Comparison of ENCODE assay signal across 28 mouse cellular contexts in genomic region chr12:59052470-59052869, GRCm38 (mm10). TPM values are rescaled to one million over a fixed set of nuclear protein-coding genes. Genes with fewer than 3 reads are reported as not detected.
DNase-seq lines count a peak whose midpoint lies in the region; ATAC-seq and TF ChIP-seq lines count a peak whose summit lies in the region.
"Had no signal": no experiment of that assay in that cellular context is flagged by ENCODE, and none has a peak within 500 bp of the region (broad histone marks: within the 10 kb centered on the region; RNA-seq: fewer than 3 reads in every experiment).

No protein-coding gene starts in this region.

- peak; percentile 57 for ATAC-seq in common myeloid progenitor, adult 5-6 weeks (replicated peaks; ENCODE audit: low read depth, poor library complexity, severe bottlenecking)
- ATAC-seq: activated CD4-positive, CD25-positive, alpha-beta regulatory T cell, adult 4 months; CD4-positive, CD25-positive, alpha-beta regulatory T cell, adult 4 months; forebrain, embryonic 14.5 days; forebrain, embryonic 16.5 days; Patski had no signal

- no peak for TF ChIP-seq CTCF in MEL (IDR thresholded peaks at IDR 0.05 in 2 of 3, conservative IDR thresholded peaks at IDR 0.05 in 1 of 3; ENCODE audit: control insufficient read depth in 1 of 3, insufficient read depth in 1 of 3, low read depth in 2 of 3, low read length in 3 of 3, poor library complexity in 1 of 3, severe bottlenecking in 1 of 3)

- DNase-seq in 416B (ENCODE audit: low read depth) (peak; percentile 39), MEL (ENCODE audit: low read depth, low spot score) (peak; percentile 84)
- no peak for DNase-seq in gastrocnemius, adult 8-10 months (ENCODE audit: low spot score in 2 of 2)
- no peak for DNase-seq in right cerebral cortex, postnatal 4 days
- no peak for DNase-seq in right cerebral cortex, postnatal 14 days
- DNase-seq: adrenal gland, adult 8-10 months; adrenal gland, postnatal 14 days; adrenal gland, postnatal 36 days; B cell, adult 2 months; cerebellum, adult 11-12 months; cerebellum, adult 2 months; cerebellum, adult 9-10 months; cerebellum, postnatal 10 days; cerebellum, postnatal 25 days; embryo, embryonic 11 days had no signal

- H3K27me3 ChIP-seq in MEL (ENCODE audit: control insufficient read depth in 1 of 2, insufficient read depth in 2 of 2, low read length in 2 of 2) = no peaks in the 10 kb centered on the region
- H3K27me3 ChIP-seq: CH12.LX; embryonic facial prominence, embryonic 13.5 days; embryonic facial prominence, embryonic 15.5 days; forebrain, embryonic 12.5 days; Patski had no signal

- H3K9ac ChIP-seq in MEL (ENCODE audit: control insufficient read depth, low read depth, low read length, poor library complexity, severe bottlenecking) = no peak overlapping the region
- H3K9ac ChIP-seq: embryonic facial prominence, embryonic 13.5 days; embryonic facial prominence, embryonic 15.5 days; forebrain, embryonic 12.5 days had no signal

- peak; percentile 74 to 79 for TF ChIP-seq EP300 in MEL (IDR thresholded peaks at IDR 0.05; ENCODE audit: low read depth in 1 of 2, low read length in 2 of 2)

- H3K4me1 ChIP-seq in MEL (ENCODE audit: control insufficient read depth in 1 of 2, insufficient read depth in 2 of 2, low read length in 2 of 2) = peaks cover 53 to 62% of the 10 kb centered on the region in 2 experiments
- H3K4me1 ChIP-seq: embryonic facial prominence, embryonic 13.5 days; embryonic facial prominence, embryonic 15.5 days; forebrain, embryonic 10.5 days; forebrain, embryonic 12.5 days had no signal

- H3K36me3 ChIP-seq in MEL (ENCODE audit: control insufficient read depth in 1 of 2, insufficient read depth in 2 of 2, low read length in 2 of 2) = peaks cover 16 to 85% of the 10 kb centered on the region in 2 experiments

- peak overlapping the region; percentile 48 for H3K27ac ChIP-seq in MEL (ENCODE audit: control insufficient read depth, low read depth, low read length)
- H3K27ac ChIP-seq: embryonic facial prominence, embryonic 13.5 days; embryonic facial prominence, embryonic 15.5 days; forebrain, embryonic 10.5 days; forebrain, embryonic 12.5 days had no signal

- peaks cover 28% of the 10 kb centered on the region for H3K79me2 ChIP-seq in MEL (ENCODE audit: control insufficient read depth, insufficient read depth, low read length, poor library complexity)

- no peak for TF ChIP-seq RAD21 in MEL (IDR thresholded peaks at IDR 0.05; ENCODE audit: low read depth, low read length)

- TF ChIP-seq POLR2A in MEL (IDR thresholded peaks at IDR 0.05; ENCODE audit: control insufficient read depth in 1 of 2, insufficient read depth in 1 of 2, low read depth in 1 of 2, low read length in 2 of 2, poor library complexity in 1 of 2) = no peak

- H3K4me3 ChIP-seq in MEL (ENCODE audit: control insufficient read depth in 1 of 2, insufficient read depth in 1 of 2, low read depth in 2 of 2, low read length in 2 of 2) = no peak overlapping the region
- H3K4me3 ChIP-seq: embryonic facial prominence, embryonic 13.5 days; embryonic facial prominence, embryonic 15.5 days; erythroblast, embryonic 14.5 days; forebrain, embryonic 10.5 days; forebrain, embryonic 12.5 days had no signal

- H3K9me3 ChIP-seq in MEL (replicated peaks; ENCODE audit: insufficient read depth, low read length) = no peaks in the 10 kb centered on the region
- H3K9me3 ChIP-seq: embryonic facial prominence, embryonic 13.5 days; embryonic facial prominence, embryonic 15.5 days; forebrain, embryonic 10.5 days; forebrain, embryonic 12.5 days; G1E had no signal

TF ChIP-seq in MEL, 35 proteins besides CTCF, POLR2A, EP300 and RAD21:
- TF ChIP-seq UBTF (IDR thresholded peaks at IDR 0.05; ENCODE audit: borderline replicate concordance, insufficient read depth, low read depth, low read length) (no peak), GATA1 (IDR thresholded peaks at IDR 0.05; ENCODE audit: low read depth, low read length) (peak; percentile 73), TCF12 (IDR thresholded peaks at IDR 0.05; ENCODE audit: low read depth, low read length) (peak; percentile 44; the same call in 1 of the 2 replicates), NELFE (IDR thresholded peaks at IDR 0.05; ENCODE audit: low read depth, low read length) (no peak), USF1 (IDR thresholded peaks at IDR 0.05; ENCODE audit: low read depth, low read length) (no peak), ETS1 (IDR thresholded peaks at IDR 0.05; ENCODE audit: low read depth, low read length) (peak; percentile 77), TBP (IDR thresholded peaks at IDR 0.05; ENCODE audit: low read depth, low read length) (no peak), ELF1 (IDR thresholded peaks at IDR 0.05; ENCODE audit: low read depth, low read length) (no peak), TAL1 (IDR thresholded peaks at IDR 0.05; ENCODE audit: low read length) (peak; percentile 58), MXI1 (IDR thresholded peaks at IDR 0.05; ENCODE audit: low read depth, low read length) (no peak), MYC (IDR thresholded peaks at IDR 0.05; ENCODE audit: low read depth, low read length) (no peak), ZMIZ1 (IDR thresholded peaks at IDR 0.05; ENCODE audit: low read depth, low read length) (no peak), CHD2 (IDR thresholded peaks at IDR 0.05; ENCODE audit: low read length) (no peak), MEF2A (IDR thresholded peaks at IDR 0.05; ENCODE audit: extremely low read depth, insufficient replicate concordance, low read depth, low read length, poor library complexity, severe bottlenecking) (no peak), SIN3A (IDR thresholded peaks at IDR 0.05; ENCODE audit: low read length) (0 out of 2 replicates have a peak, but pooled peaks have one; percentile 26), HCFC1 (IDR thresholded peaks at IDR 0.05; ENCODE audit: low read depth, low read length) (no peak), RCOR1 (IDR thresholded peaks at IDR 0.05; ENCODE audit: low read depth, low read length) (0 out of 2 replicates have a peak, but pooled peaks have one; percentile 28)
TF ChIP-seq in MEL: peak in this region for 6.

RNA-seq across cellular contexts. Expression of gene Trappc6b, which starts 8.8 kb away (rescaled TPM):
- total RNA-seq in MEL (2012; rRNA removed) = 45.9 and 48.1 TPM in 2 replicates
- 10 to 100 TPM in 1 of 2 experiments, not detected in 1; 75.3 TPM for polyA plus RNA-seq in MEL (2012; ENCODE audit: insufficient read depth in 1 of 2, insufficient read length in 2 of 2, low read depth in 1 of 2, low replicate concordance in 2 of 2, missing spikeins in 1 of 2)
- total RNA-seq in common myeloid progenitor, adult 5-6 weeks (2017) = 53.2 and 63.2 TPM in 2 replicates
- 10 to 100 TPM; 47.6 to 70.5 (median 62.1) TPM for total RNA-seq in gastrocnemius, adult 8-10 months (2022)

RNA-seq across cellular contexts. Expression of gene Pnn, which starts 14.2 kb away (rescaled TPM):
- total RNA-seq in MEL (2012; rRNA removed) = 36.7 and 38.4 TPM in 2 replicates
- 100 to 1,000 TPM; 132 to 216 TPM for polyA plus RNA-seq in MEL (2012; ENCODE audit: insufficient read depth in 1 of 2, insufficient read length in 2 of 2, low read depth in 1 of 2, low replicate concordance in 2 of 2, missing spikeins in 1 of 2)
- 134 and 140 TPM in 2 replicates for total RNA-seq in common myeloid progenitor, adult 5-6 weeks (2017)
- total RNA-seq in gastrocnemius, adult 8-10 months (2022) = 10 to 100 TPM; 12.1 to 18.3 (median 13.4) TPM

RNA-seq across cellular contexts. Expression of gene Gemin2, which starts 39.3 kb away (rescaled TPM):
- 17.7 and 18.4 TPM in 2 replicates for total RNA-seq in MEL (2012; rRNA removed)
- 10 to 100 TPM in 1 of 2 experiments, not detected in 1; 19.5 TPM for polyA plus RNA-seq in MEL (2012; ENCODE audit: insufficient read depth in 1 of 2, insufficient read length in 2 of 2, low read depth in 1 of 2, low replicate concordance in 2 of 2, missing spikeins in 1 of 2)
- total RNA-seq in common myeloid progenitor, adult 5-6 weeks (2017) = 20.3 and 20.6 TPM in 2 replicates
- total RNA-seq in gastrocnemius, adult 8-10 months (2022) = 1 to 10 TPM; 3.9 to 5.9 (median 5.4) TPM

RNA-seq across cellular contexts. Expression of gene Sec23a, which starts 40.7 kb away (rescaled TPM):
- total RNA-seq in MEL (2012; rRNA removed) = 16.1 and 16.4 TPM in 2 replicates
- 10 to 100 TPM; 16.7 to 98.2 TPM for polyA plus RNA-seq in MEL (2012; ENCODE audit: insufficient read depth in 1 of 2, insufficient read length in 2 of 2, low read depth in 1 of 2, low replicate concordance in 2 of 2, missing spikeins in 1 of 2)
- 19.0 and 21.7 TPM in 2 replicates for total RNA-seq in common myeloid progenitor, adult 5-6 weeks (2017)
- 10 to 100 TPM; 64.6 to 68.1 (median 66.6) TPM for total RNA-seq in gastrocnemius, adult 8-10 months (2022)

RNA-seq across cellular contexts. Expression of gene Mia2, which starts 43.1 kb away (rescaled TPM):
- 103 and 134 TPM in 2 replicates for total RNA-seq in MEL (2012; rRNA removed)
- polyA plus RNA-seq in MEL (2012; ENCODE audit: insufficient read depth in 1 of 2, insufficient read length in 2 of 2, low read depth in 1 of 2, low replicate concordance in 2 of 2, missing spikeins in 1 of 2) = 100 to 1,000 TPM in 1 of 2 experiments, not detected in 1; 175 TPM
- total RNA-seq in common myeloid progenitor, adult 5-6 weeks (2017) = 131 and 162 TPM in 2 replicates
- total RNA-seq in gastrocnemius, adult 8-10 months (2022) = 100 to 1,000 TPM in 3 of 4 experiments, 10 to 100 TPM in 1; 92.5 to 114 (median 104) TPM

Comparison
In these comparisons a context has a peak if more than half of its experiments do, and no peak if none do; other contexts are left out.
1. DNase-seq: peak in 416B (single experiment) and MEL (single experiment); none in gastrocnemius, adult 8-10 months (0 of 2), right cerebral cortex, postnatal 4 days (single experiment) and right cerebral cortex, postnatal 14 days (single experiment).